Mouse (Mus musculus): ENCODE results near the gene Gpx5. TPM values are rescaled to one million over a fixed set of nuclear protein-coding genes. Genes with fewer than 3 reads are reported as not detected.

Gene Gpx5
- not detected in 2 replicates for polyA plus RNA-seq (2016; fragmentation: Nextera tagmentation; extraction: Ambion mirVana)

DNA sequence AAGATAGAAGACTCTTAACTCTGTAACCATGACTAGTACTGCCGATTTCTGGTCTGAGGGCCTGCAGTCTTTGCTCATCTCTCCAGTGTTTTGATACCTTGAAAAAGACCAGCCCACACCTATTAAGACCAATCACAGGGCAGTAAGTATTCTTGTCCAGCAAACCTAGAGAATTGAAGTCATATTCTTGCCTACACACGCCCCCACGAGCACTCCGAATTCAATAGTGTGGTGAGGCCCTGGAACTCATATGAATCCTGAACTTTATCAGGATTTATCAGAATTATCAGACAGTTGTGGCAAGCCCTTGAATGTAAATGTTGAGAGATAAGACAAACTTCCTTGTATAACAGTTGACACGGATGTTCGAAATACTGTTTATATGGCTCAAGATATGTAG, at the start of gene Gpx5:
TSS of gene Gpx5 (minus strand) at position 101 of the 400 bp plus-strand sequence.
- Histone ChIP-seq H3K27ac (no peak within 1 kb of the TSS), H3K4me1 (no peaks in the 10 kb centered on the region), H3K27me3 (ENCODE audit: poor library complexity, severe bottlenecking) (no peaks in the 10 kb centered on the region), H3K36me3 (replicated peaks) (no peaks in the 10 kb centered on the region), H3K4me3 (no peak within 1 kb of the TSS), H3K9me3 (no peaks in the 10 kb centered on the region)
- 97% methylated on average over 6 of the region's 6 CpGs for WGBS
- DNase-seq (ENCODE audit: extremely low spot score, low spot score), result no peak

DNA sequence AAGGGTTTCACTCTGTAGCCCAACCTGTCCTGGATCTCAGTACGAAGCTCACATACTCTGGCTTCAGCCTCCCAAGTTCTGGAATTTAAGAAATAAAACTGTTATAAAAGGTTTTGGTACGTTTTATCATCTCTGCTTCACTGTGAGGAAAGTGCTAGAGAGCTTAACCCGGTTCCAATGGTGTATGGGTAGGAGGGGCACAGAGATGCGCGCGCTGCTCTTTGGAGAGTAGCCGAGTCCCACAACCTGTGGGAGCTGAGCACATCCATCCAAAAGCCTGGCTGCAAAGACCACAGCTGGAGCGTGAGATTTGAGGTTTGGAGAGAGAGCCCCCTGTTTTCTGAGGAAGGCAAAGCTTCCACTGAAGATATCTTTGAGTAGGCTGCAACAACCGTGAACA, 34.9 kb upstream of the Gpx5 start:
- peaks cover 16% of the 10 kb centered on the region for H3K4me1 ChIP-seq

DNA sequence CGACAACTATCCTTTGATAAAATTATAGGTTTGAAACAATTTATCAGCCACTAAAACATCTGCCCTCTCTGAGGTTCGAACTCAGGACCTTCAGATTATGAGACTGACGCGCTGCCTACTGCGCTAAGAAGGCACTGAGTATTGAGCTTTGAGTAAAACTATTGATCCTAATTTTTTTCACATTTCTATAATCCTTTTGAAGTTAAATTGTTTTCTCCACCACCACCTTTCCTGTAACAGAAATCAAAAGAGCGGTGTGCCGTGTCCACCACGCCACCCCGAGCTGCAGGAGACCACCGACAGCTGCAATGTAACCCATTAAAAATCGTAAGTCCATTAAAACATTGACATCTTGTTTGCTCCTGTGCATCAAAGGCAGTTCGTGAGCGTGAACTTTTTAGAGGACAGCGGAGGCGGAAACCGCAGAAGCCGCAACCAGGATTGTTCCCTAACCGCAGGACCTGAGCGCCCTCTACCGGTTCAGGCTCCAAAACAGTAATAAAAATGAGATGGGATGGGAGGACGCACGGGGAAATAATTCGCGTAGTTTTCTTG, 34.2 kb upstream of the Gpx5 start:
- Histone ChIP-seq H3K27ac (peak overlapping the region; percentile 76), H3K36me3 (replicated peaks) (no peaks in the 10 kb centered on the region), H3K4me3 (peak overlapping the region; percentile 59), H3K27me3 (ENCODE audit: poor library complexity, severe bottlenecking) (peaks cover 4% of the 10 kb centered on the region; the same call in 1 of the 2 replicates), H3K4me1 (peaks cover 19% of the 10 kb centered on the region), H3K9me3 (no peaks in the 10 kb centered on the region)
- WGBS, result under 1% methylated on average over 24 of the region's 24 CpGs
- DNase-seq (ENCODE audit: extremely low spot score, low spot score), result peak; percentile 85

More for the DNA sequence above, 34.9 kb upstream of the Gpx5 start:
- Histone ChIP-seq H3K27me3 (ENCODE audit: poor library complexity, severe bottlenecking) (peaks cover 4% of the 10 kb centered on the region; the same call in 1 of the 2 replicates), H3K9me3 (no peaks in the 10 kb centered on the region), H3K4me3 (peak overlapping the region; percentile 59), H3K27ac (0 out of 2 replicates have a peak overlapping the region, but pooled peaks have one; percentile 76), H3K36me3 (replicated peaks) (no peaks in the 10 kb centered on the region)
- under 1% methylated on average over 9 of the region's 9 CpGs for WGBS
- peak; percentile 61 for DNase-seq (ENCODE audit: extremely low spot score, low spot score)

DNA sequence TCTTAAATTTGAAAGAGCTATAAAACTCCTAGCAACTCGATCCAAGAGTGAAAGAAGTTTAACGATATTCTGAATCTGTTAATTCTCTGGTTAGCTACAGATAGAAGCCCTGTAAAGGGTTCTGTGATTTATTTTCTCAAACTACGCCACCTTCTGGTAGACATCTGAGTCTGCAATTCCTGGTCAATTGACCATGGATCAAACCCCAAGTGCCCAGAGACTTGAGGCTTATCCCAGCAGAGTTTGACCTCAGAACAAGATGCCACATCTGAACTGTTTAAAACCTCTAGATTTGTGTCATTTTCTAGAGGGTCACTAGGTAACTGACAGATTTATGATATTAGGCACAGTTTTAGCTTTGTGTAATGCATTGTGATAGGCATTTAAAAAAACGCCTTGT, 33.7 kb upstream of the Gpx5 start:
- H3K36me3 ChIP-seq (replicated peaks), result no peaks in the 10 kb centered on the region
- H3K9me3 ChIP-seq, result no peaks in the 10 kb centered on the region
- H3K4me1 ChIP-seq, result peaks cover 20% of the 10 kb centered on the region
- peaks cover 4% of the 10 kb centered on the region; the same call in 1 of the 2 replicates for H3K27me3 ChIP-seq (ENCODE audit: poor library complexity, severe bottlenecking)
- no peak overlapping the region for H3K27ac ChIP-seq
- WGBS, result 10% methylated on average over 4 of the region's 4 CpGs
- peak overlapping the region; percentile 59 for H3K4me3 ChIP-seq
- DNase-seq (ENCODE audit: extremely low spot score, low spot score), result peak; percentile 26

DNA sequence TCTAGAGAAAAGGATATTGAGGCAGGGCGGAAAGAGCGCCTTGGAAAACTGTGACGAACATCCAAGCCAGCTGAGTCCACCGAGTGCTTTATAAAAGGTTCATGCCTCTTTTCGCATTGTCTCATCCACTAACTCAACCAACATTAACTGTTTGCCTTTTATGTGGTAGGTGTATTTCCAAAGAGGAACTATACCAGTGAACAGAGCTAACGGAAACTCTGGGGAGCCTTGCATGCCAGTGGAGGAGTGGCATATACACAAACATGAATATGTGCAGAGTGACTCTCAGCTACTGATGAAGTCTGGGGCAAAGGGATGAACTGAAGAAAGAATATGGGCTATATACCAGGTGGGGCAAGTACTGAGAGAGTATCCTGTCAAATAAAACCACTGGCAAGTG, 30.9 kb upstream of the Gpx5 start:
- no peak overlapping the region for H3K27ac ChIP-seq
- no peaks in the 10 kb centered on the region for H3K36me3 ChIP-seq (replicated peaks)
- peaks cover 4% of the 10 kb centered on the region; the same call in 1 of the 2 replicates for H3K27me3 ChIP-seq (ENCODE audit: poor library complexity, severe bottlenecking)
- peak overlapping the region; percentile 56 for H3K4me3 ChIP-seq
- no peak for DNase-seq (ENCODE audit: extremely low spot score, low spot score)
- no peaks in the 10 kb centered on the region for H3K9me3 ChIP-seq
- 62% methylated on average over 6 of the region's 6 CpGs for WGBS
- peaks cover 20% of the 10 kb centered on the region for H3K4me1 ChIP-seq

DNA sequence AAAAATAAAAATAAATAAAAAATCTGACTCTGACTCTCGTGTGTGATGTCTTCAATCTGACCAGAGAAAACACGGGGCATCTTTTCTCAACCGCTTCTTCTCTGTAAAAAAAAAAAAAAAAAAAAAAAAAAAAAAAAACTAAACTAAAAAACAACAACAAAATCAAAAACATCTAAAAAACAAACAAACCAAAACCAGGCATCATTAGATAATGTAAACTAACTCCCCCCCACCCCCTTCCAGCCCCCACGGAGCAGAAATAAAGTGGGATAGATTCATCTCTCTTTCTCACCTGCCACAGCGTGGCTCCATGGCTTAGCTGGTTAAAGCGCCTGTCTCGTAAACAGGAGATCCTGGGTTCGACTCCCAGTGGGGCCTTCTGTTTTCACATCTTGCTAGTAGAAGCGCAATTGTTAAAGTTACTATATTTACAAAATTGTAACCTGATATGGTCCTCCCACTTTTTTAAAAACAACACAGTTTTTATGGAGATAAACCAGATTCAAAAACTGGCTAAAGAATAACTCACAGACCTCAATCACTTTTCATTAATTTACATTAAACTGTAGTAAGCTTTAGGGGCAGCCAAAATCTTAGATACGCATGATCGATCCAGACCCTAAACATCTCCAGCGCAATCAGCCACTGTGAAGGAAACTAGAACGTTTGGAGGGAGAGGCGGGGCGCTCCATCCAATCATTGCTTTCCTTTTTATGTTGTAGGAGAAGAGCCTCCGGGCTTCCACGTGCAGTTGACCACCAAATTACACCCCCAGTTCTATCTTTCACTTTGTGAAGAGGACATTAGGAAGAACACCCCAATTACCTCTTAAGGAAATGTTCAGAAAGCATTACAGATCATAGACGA, 30.2 kb upstream of the Gpx5 start:
- DNase-seq (ENCODE audit: extremely low spot score, low spot score), result peak; percentile 70
- peaks cover 4% of the 10 kb centered on the region; the same call in 1 of the 2 replicates for H3K27me3 ChIP-seq (ENCODE audit: poor library complexity, severe bottlenecking)
- WGBS, result 10% methylated on average over 18 of the region's 18 CpGs
- peak overlapping the region; percentile 56 for H3K4me3 ChIP-seq
- H3K27ac ChIP-seq, result no peak overlapping the region
- peaks cover 17% of the 10 kb centered on the region for H3K4me1 ChIP-seq
- no peaks in the 10 kb centered on the region for H3K9me3 ChIP-seq
- H3K36me3 ChIP-seq (replicated peaks), result no peaks in the 10 kb centered on the region

DNA sequence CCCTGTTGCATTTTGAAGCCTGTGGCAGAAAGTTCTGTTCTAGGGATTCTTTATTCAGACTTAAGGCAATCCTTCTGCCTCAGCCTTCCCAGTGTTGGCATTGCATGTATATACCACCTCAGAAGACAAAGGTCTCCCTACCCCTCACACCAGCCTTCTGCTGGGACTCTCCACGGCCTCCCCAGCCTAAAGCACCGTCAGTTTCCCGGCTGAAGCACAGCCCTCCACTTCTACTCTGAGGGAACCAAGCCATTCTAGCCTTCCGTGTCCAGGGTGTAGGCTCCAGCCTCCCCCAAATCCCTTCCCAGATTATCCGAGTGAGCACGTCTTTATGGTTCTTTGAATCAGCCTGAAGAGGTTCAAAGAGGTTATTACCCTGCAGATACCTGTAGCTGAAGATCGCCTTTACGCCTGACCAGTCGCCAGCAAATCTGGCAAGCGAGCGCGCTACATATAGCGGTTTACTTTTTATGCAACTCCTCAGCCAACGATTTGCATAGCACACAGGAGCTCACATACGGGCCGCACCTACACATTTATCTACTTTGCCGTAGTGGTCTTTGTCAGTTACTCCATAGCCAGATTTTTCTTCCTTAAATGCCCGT, 29.5 kb upstream of the Gpx5 start:
- peaks cover 13% of the 10 kb centered on the region for H3K4me1 ChIP-seq

DNA sequence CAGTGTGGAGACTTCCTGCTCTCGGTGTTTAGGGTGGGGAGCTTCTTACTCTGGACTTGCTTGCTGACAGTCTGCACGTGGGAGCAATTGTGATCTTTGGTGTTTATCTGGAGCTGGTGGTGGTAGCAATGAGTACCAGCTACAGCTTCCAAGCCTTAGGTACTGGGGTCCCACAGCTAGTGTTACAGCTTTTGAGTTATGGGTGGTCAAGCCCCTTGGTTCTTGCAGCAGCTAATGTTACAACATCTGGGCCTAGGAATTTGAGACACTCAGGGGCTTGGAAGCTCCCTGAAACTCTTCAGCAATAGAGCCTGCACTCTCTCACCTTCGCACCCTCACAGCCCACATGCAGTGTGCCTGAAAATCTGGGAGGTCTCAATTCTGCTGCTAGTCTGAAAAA, 27.7 kb upstream of the Gpx5 start:
- no peak overlapping the region for H3K4me3 ChIP-seq
- no peaks in the 10 kb centered on the region for H3K36me3 ChIP-seq (replicated peaks)
- H3K9me3 ChIP-seq, result no peaks in the 10 kb centered on the region
- no peak overlapping the region for H3K27ac ChIP-seq
- 85% methylated on average over 3 of the region's 3 CpGs for WGBS
- peaks cover 10% of the 10 kb centered on the region for H3K4me1 ChIP-seq
- no peak for DNase-seq (ENCODE audit: extremely low spot score, low spot score)
- peaks cover 4% of the 10 kb centered on the region; the same call in 1 of the 2 replicates for H3K27me3 ChIP-seq (ENCODE audit: poor library complexity, severe bottlenecking)

More for the DNA sequence above, 29.5 kb upstream of the Gpx5 start:
- H3K27me3 ChIP-seq (ENCODE audit: poor library complexity, severe bottlenecking), result peaks cover 4% of the 10 kb centered on the region; the same call in 1 of the 2 replicates
- under 1% methylated on average over 18 of the region's 18 CpGs for WGBS
- H3K4me3 ChIP-seq, result peak overlapping the region; percentile 56
- peak overlapping the region; percentile 60 for H3K27ac ChIP-seq
- no peaks in the 10 kb centered on the region for H3K36me3 ChIP-seq (replicated peaks)
- peak; percentile 48 for DNase-seq (ENCODE audit: extremely low spot score, low spot score)
- H3K9me3 ChIP-seq, result no peaks in the 10 kb centered on the region

DNA sequence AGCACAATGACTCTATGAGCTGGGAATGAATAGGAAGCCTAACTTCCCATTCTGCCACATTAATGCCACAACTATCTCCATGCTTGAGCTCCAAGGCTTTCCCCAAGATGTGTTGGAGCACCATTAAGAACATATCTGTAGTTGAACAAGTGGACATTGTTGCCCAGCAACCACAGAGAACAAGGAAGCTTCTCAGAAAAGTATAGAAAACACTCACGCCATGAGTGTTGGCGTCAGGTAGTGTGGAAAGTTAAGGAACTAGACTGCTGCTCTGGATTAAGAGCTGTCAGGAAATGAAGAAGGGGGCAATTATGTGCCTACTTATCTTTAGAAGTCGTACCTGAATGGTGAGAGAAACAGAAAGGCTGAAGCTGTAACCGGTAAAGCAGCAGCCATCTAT, 21.4 kb upstream of the Gpx5 start:
- H3K27ac ChIP-seq, result no peak overlapping the region
- peaks cover 12% of the 10 kb centered on the region for H3K4me1 ChIP-seq
- no peaks in the 10 kb centered on the region for H3K9me3 ChIP-seq
- 90% methylated on average over 4 of the region's 4 CpGs for WGBS
- no peak overlapping the region for H3K4me3 ChIP-seq
- no peaks in the 10 kb centered on the region for H3K27me3 ChIP-seq (ENCODE audit: poor library complexity, severe bottlenecking)
- DNase-seq (ENCODE audit: extremely low spot score, low spot score), result no peak
- no peaks in the 10 kb centered on the region for H3K36me3 ChIP-seq (replicated peaks)

DNA sequence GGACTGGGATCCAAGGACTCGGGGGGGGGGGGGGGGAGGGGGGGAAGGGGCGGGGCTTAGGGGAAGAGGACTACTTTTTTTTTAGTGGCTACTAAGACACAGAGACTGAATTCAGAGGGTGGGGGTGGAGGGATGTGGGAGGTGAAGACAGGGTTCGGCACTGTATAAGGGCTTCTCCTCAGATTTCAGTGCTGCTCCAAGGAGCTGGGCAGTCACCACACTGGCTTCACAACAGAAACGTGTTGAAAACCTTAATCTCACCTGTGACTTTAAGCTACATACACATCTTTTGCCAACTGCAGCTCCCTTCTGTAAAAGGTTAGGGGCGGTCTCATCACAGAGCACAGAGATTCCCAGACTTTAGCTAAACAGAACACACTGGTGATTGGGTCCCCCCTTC, 20.3 kb upstream of the Gpx5 start:
- H3K4me1 ChIP-seq, result peaks cover 12% of the 10 kb centered on the region
- no peak overlapping the region for H3K4me3 ChIP-seq
- H3K27ac ChIP-seq, result no peak overlapping the region
- no peaks in the 10 kb centered on the region for H3K9me3 ChIP-seq
- no peaks in the 10 kb centered on the region for H3K36me3 ChIP-seq (replicated peaks)
- WGBS, result 52% methylated on average over 3 of the region's 5 CpGs
- no peaks in the 10 kb centered on the region for H3K27me3 ChIP-seq (ENCODE audit: poor library complexity, severe bottlenecking)
- DNase-seq (ENCODE audit: extremely low spot score, low spot score), result no peak

DNA sequence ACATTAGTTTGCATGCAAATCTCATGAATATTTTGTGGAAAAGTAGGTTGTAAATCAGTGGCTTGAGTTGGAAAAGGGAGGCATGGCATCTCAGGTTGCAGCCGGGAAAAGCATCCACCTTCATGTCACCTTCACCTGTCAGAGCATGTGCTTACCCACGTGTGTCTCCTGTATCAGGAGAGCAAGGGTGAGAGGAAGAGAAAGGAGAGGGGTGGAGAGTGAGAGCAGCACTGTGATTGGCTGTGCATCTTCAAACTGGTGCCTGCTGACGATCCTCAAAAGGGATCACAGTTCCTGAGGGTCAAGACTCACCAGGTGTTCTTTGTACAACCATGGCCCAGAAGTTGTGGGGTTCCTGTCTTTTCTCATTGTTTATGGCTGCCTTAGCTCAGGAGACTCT, 19.4 kb upstream of the Gpx5 start, which contains the start of gene Gpx6:
TSS of gene Gpx6 (plus strand) at position 200 of the 400 bp plus-strand sequence.
- Histone ChIP-seq H3K9me3 (no peaks in the 10 kb centered on the region), H3K4me3 (no peak within 1 kb of the TSS), H3K27me3 (ENCODE audit: poor library complexity, severe bottlenecking) (no peaks in the 10 kb centered on the region), H3K27ac (no peak within 1 kb of the TSS), H3K4me1 (peaks cover 12% of the 10 kb centered on the region), H3K36me3 (replicated peaks) (no peaks in the 10 kb centered on the region)
- 18% methylated on average over 3 of the region's 3 CpGs for WGBS
- no peak for DNase-seq (ENCODE audit: extremely low spot score, low spot score)

DNA sequence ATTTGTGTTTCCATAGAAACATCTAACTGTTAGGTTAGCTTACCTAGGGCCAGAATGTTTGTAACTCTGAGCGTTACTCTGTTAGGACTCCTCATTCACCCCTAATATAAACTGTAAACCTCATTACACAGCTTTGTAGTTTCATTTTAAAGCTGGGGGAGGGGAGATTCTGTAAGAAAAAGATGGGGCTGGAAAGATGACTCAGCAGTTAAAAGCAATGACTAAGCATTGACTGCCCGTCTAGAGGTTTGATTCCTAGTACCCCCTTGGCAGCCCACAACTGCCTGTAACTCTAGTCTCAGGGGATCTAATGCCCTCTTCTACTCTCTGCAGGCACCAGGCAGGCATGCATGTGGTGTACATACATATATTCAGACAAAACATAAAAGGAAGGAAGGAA, 17.3 kb upstream of the Gpx5 start:
- 80% methylated on average over 2 of the region's 2 CpGs for WGBS
- peaks cover 12% of the 10 kb centered on the region for H3K4me1 ChIP-seq
- DNase-seq (ENCODE audit: extremely low spot score, low spot score), result no peak
- no peak overlapping the region for H3K27ac ChIP-seq
- no peaks in the 10 kb centered on the region for H3K36me3 ChIP-seq (replicated peaks)
- H3K27me3 ChIP-seq (ENCODE audit: poor library complexity, severe bottlenecking), result no peaks in the 10 kb centered on the region
- H3K4me3 ChIP-seq, result no peak overlapping the region
- H3K9me3 ChIP-seq, result no peaks in the 10 kb centered on the region
